Mouse (Mus musculus): ENCODE data around the gene Ccdc172.

The Ccdc172 gene

GRCm38 (mm10) chr19:58511818-58512217, at the start of gene Ccdc172:
Ccdc172 (plus strand) TSS chr19:58511993.
- in situ Hi-C loops (cut with MboI), result no loop called here

- in situ Hi-C loops (cut with MboI), result no loop called here
Observed at GRCm38 (mm10) chr19:58463755-58464154, 48.0 kb upstream of the Ccdc172 start.

- in situ Hi-C loops (cut with MboI), result no loop called here
Observed at GRCm38 (mm10) chr19:58468331-58468730, 43.5 kb upstream of the Ccdc172 start.

- in situ Hi-C loops (cut with MboI), result no loop called here
Observed at GRCm38 (mm10) chr19:58469421-58469820, 42.4 kb upstream of the Ccdc172 start.

- in situ Hi-C loops (cut with MboI), result no loop called here
Observed at GRCm38 (mm10) chr19:58474251-58474650, 37.5 kb upstream of the Ccdc172 start.

GRCm38 (mm10) chr19:58482373-58482977, 29.3 kb upstream of the Ccdc172 start:
- in situ Hi-C loops (cut with MboI), result no loop called here

GRCm38 (mm10) chr19:58486686-58487085, 25.1 kb upstream of the Ccdc172 start:
- in situ Hi-C loops (cut with MboI), result no loop called here

GRCm38 (mm10) chr19:58497106-58497505, 14.7 kb upstream of the Ccdc172 start:
- in situ Hi-C loops (cut with MboI), result no loop called here

GRCm38 (mm10) chr19:58499420-58499966, 12.3 kb upstream of the Ccdc172 start:
- in situ Hi-C loops (cut with MboI), result no loop called here

GRCm38 (mm10) chr19:58500049-58500448, 11.7 kb upstream of the Ccdc172 start:
- in situ Hi-C loops (cut with MboI), result no loop called here

GRCm38 (mm10) chr19:58521696-58522095, 9.9 kb downstream of the Ccdc172 start:
- in situ Hi-C loops (cut with MboI), result no loop called here

GRCm38 (mm10) chr19:58523736-58524394, 12.1 kb downstream of the Ccdc172 start:
- in situ Hi-C loops (cut with MboI), result no loop called here

- in situ Hi-C loops (cut with MboI), result no loop called here
Observed at GRCm38 (mm10) chr19:58525457-58526239, 13.9 kb downstream of the Ccdc172 start.

GRCm38 (mm10) chr19:58533077-58533476, 21.3 kb downstream of the Ccdc172 start:
- in situ Hi-C loops (cut with MboI), result no loop called here

GRCm38 (mm10) chr19:58536691-58537090, 24.9 kb downstream of the Ccdc172 start:
- in situ Hi-C loops (cut with MboI), result no loop called here

GRCm38 (mm10) chr19:58540396-58540795, 28.6 kb downstream of the Ccdc172 start:
- in situ Hi-C loops (cut with MboI), result no loop called here

- in situ Hi-C loops (cut with MboI), result no loop called here
Observed at GRCm38 (mm10) chr19:58548367-58548766, 36.6 kb downstream of the Ccdc172 start.

GRCm38 (mm10) chr19:58550489-58550888, 38.7 kb downstream of the Ccdc172 start:
- in situ Hi-C loops (cut with MboI), result no loop called here

- in situ Hi-C loops (cut with MboI), result no loop called here
Observed at GRCm38 (mm10) chr19:58550916-58551315, 39.1 kb downstream of the Ccdc172 start.

- in situ Hi-C loops (cut with MboI), result no loop called here
Observed at GRCm38 (mm10) chr19:58554974-58555373, 43.2 kb downstream of the Ccdc172 start.

- in situ Hi-C loops (cut with MboI), result no loop called here
Observed at GRCm38 (mm10) chr19:58558352-58558751, 46.6 kb downstream of the Ccdc172 start.

- in situ Hi-C loops (cut with MboI), result no loop called here
Observed at GRCm38 (mm10) chr19:58562301-58562815, 50.6 kb downstream of the Ccdc172 start.

Measured in mature B cell (primary cell).